Mouse (Mus musculus) CH12.LX (cell line): ENCODE results near the gene Slc24a3.

Source experiments
- CHD2 ChIP-seq: IDR thresholded peaks from 2 replicates; pipeline ENCODE4 v1.6.1; 2011; ENCODE audit warnings: low read length, improper control_type of control experiment
- CTCF ChIP-seq, 2 experiments: IDR thresholded peaks in 1 of 2; conservative IDR thresholded peaks in 1 of 2; 2 replicates each; pipeline ENCODE4 v1.5.1; 2011 to 2012; ENCODE audit warnings: low read depth in 2 of 2, low read length in 2 of 2, improper control_type of control experiment in 1 of 2, inconsistent platforms in 1 of 2, mild to moderate bottlenecking in 1 of 2, moderate library complexity in 1 of 2
- E2F4 ChIP-seq: IDR thresholded peaks from 2 replicates; pipeline ENCODE4 v1.6.1; 2011; ENCODE audit warnings: low read depth, low read length, improper control_type of control experiment; ENCODE audit not compliant: insufficient replicate concordance
- EP300 ChIP-seq: IDR thresholded peaks from 2 replicates; pipeline ENCODE4 v1.6.1; 2011; ENCODE audit warnings: low read length, improper control_type of control experiment
- GABPA ChIP-seq: IDR thresholded peaks from 2 replicates; pipeline ENCODE4 v1.6.1; 2012; ENCODE audit warnings: low read depth, low read length, improper control_type of control experiment, inconsistent platforms; ENCODE audit not compliant: insufficient replicate concordance
- POLR2A ChIP-seq: IDR thresholded peaks from 2 replicates; pipeline ENCODE4 v1.6.1; 2011; ENCODE audit warnings: low read depth, mild to moderate bottlenecking, improper control_type of control experiment, low read length
- TCF12 ChIP-seq: IDR thresholded peaks from 2 replicates; pipeline ENCODE4 v1.6.1; 2014; ENCODE audit warnings: low read depth, mild to moderate bottlenecking, inconsistent platforms, low read length, improper control_type of control experiment
- USF1 ChIP-seq: IDR thresholded peaks from 2 replicates; pipeline ENCODE4 v1.6.1; 2014; ENCODE audit warnings: low read depth, mild to moderate bottlenecking, inconsistent platforms, low read length, improper control_type of control experiment
- ZKSCAN1 ChIP-seq: IDR thresholded peaks from 2 replicates; pipeline ENCODE4 v1.6.1; 2012; ENCODE audit warnings: low read depth, inconsistent platforms, low read length, improper control_type of control experiment, borderline replicate concordance

GRCm38 (mm10) chr2:145620709-145621108, 453.2 kb downstream of the Slc24a3 start:
- no peak for TF ChIP-seq CTCF (conservative IDR thresholded peaks at IDR 0.05 in 1 of 2, IDR thresholded peaks at IDR 0.05 in 1 of 2; ENCODE audit: low read depth in 2 of 2, low read length in 2 of 2)
- TF ChIP-seq POLR2A, result no peak
- no peak for TF ChIP-seq CHD2
- no peak for TF ChIP-seq ZKSCAN1
- no peak for TF ChIP-seq USF1
- no peak for TF ChIP-seq EP300
- no peak for TF ChIP-seq E2F4
- no peak for TF ChIP-seq TCF12
- no peak for TF ChIP-seq GABPA
